Mouse (Mus musculus): ENCODE measurements around the gene Krtcap3.

DNA sequence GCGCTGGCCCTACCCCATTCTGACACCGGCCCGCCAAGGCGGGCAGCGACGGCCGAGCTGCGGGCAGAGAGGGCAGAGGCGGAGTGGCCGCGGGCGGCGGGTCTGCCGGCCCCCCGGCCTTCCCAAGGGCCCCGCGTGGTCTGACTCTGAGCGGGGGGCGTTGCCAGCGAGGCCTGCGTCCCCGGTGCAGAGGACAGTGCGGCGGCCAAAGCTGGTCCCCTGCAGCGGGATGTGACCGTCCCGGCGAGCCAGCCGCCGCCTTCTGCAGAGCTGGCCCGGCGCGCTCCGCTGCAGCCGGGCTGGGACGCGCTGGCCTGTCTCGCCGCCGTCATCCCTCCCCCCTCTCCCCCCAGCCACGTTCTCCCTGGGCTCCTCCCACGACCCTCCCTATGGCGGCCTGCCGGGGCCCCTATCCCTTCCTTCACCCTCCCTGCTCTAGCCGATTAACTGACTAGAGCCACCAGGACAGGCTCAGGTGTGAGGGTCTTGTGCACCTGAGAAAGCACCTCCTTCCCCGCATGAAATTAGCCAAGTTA is 44.2 kb downstream of the Krtcap3 start, which contains the start of gene Fndc4:
- no peak for TF ChIP-seq CTCF (IDR thresholded peaks at IDR 0.05; ENCODE audit: low read depth, low read length)
- no peak for TF ChIP-seq POLR2A (IDR thresholded peaks at IDR 0.05; ENCODE audit: extremely low read depth, insufficient read depth, low read length)
